Mouse (Mus musculus) CH12.LX (cell line): ENCODE measurements at regions not wholly inside any gene's neighbourhood (a gene's known extent, or its start where the extent isn't known, plus 50 kb on each side); places are given as distances from the start of the nearest gene placed in this dataset.

ENCODE experiments used
- BHLHE40 ChIP-seq: IDR thresholded peaks from 2 replicates; pipeline ENCODE4 v1.6.1; 2011; ENCODE audit warnings: mild to moderate bottlenecking, low read depth, low read length, improper control_type of control experiment
- CHD2 ChIP-seq: IDR thresholded peaks from 2 replicates; pipeline ENCODE4 v1.6.1; 2011; ENCODE audit warnings: low read length, improper control_type of control experiment
- CTCF ChIP-seq, 2 experiments: IDR thresholded peaks in 1 of 2; conservative IDR thresholded peaks in 1 of 2; 2 replicates each; pipeline ENCODE4 v1.5.1; 2011 to 2012; ENCODE audit warnings: low read depth in 2 of 2, low read length in 2 of 2, improper control_type of control experiment in 1 of 2, inconsistent platforms in 1 of 2, mild to moderate bottlenecking in 1 of 2, moderate library complexity in 1 of 2
- E2F4 ChIP-seq: IDR thresholded peaks from 2 replicates; pipeline ENCODE4 v1.6.1; 2011; ENCODE audit warnings: low read depth, low read length, improper control_type of control experiment; ENCODE audit not compliant: insufficient replicate concordance
- ELF1 ChIP-seq: IDR thresholded peaks from 2 replicates; pipeline ENCODE4 v1.6.1; 2014; ENCODE audit warnings: low read depth, mild to moderate bottlenecking, inconsistent platforms, low read length, improper control_type of control experiment
- EP300 ChIP-seq: IDR thresholded peaks from 2 replicates; pipeline ENCODE4 v1.6.1; 2011; ENCODE audit warnings: low read length, improper control_type of control experiment
- HCFC1 ChIP-seq: IDR thresholded peaks from 2 replicates; pipeline ENCODE4 v1.6.1; 2012; ENCODE audit warnings: low read depth, mild to moderate bottlenecking, inconsistent platforms, low read length, improper control_type of control experiment
- JUND ChIP-seq: conservative IDR thresholded peaks from 2 replicates; pipeline ENCODE4 v1.6.1; 2011; ENCODE audit warnings: low read depth, low read length, improper control_type of control experiment
- MEF2A ChIP-seq: IDR thresholded peaks from 2 replicates; pipeline ENCODE4 v1.6.1; 2014; ENCODE audit warnings: low read depth, mild to moderate bottlenecking, inconsistent platforms, low read length, improper control_type of control experiment, borderline replicate concordance
- MYC ChIP-seq: IDR thresholded peaks from 2 replicates; pipeline ENCODE4 v1.6.1; 2011; ENCODE audit warnings: low read depth, mild to moderate bottlenecking, improper control_type of control experiment, low read length
- NRF1 ChIP-seq: IDR thresholded peaks from 2 replicates; pipeline ENCODE4 v1.6.1; 2014; ENCODE audit warnings: low read depth, mild to moderate bottlenecking, inconsistent platforms, low read length, improper control_type of control experiment, moderate library complexity
- POLR2A ChIP-seq: IDR thresholded peaks from 2 replicates; pipeline ENCODE4 v1.6.1; 2011; ENCODE audit warnings: low read depth, mild to moderate bottlenecking, improper control_type of control experiment, low read length
- RAD21 ChIP-seq: IDR thresholded peaks from 2 replicates; pipeline ENCODE4 v1.6.1; 2011; ENCODE audit warnings: low read depth, mild to moderate bottlenecking, low read length, improper control_type of control experiment, moderate library complexity
- USF1 ChIP-seq: IDR thresholded peaks from 2 replicates; pipeline ENCODE4 v1.6.1; 2014; ENCODE audit warnings: low read depth, mild to moderate bottlenecking, inconsistent platforms, low read length, improper control_type of control experiment

DNA sequence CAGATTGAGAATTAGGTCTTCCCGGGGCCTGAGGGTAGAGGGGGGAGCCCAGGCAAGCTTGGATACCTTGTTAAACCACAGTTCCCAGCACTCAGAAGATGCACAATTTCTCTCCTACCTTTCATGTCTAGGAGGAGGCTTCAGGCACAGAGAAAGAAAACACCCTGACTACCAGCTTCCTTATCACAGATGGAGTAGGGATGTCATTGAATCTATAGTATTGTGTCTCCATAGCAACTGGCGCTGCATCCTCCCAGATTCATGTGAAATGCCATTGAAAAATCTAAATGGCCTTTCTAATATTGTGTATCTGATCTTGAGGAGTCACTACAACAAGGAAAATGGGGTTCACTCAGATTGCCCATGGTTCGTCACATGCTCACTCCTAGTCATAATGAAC is 88.8 kb upstream of the Zkscan2 start:
- TF ChIP-seq CTCF (conservative IDR thresholded peaks at IDR 0.05 in 1 of 2, IDR thresholded peaks at IDR 0.05 in 1 of 2; ENCODE audit: low read depth in 2 of 2, low read length in 2 of 2) (no peak), USF1 (no peak), POLR2A (no peak), MYC (no peak), JUND (no peak), ELF1 (no peak), RAD21 (no peak), EP300 (no peak), BHLHE40 (no peak), NRF1 (no peak), HCFC1 (no peak), E2F4 (no peak), CHD2 (no peak), MEF2A (no peak)
